Mouse (Mus musculus) small intestine, adult 2 months (tissue): ENCODE results near the gene Gm20388.

Source experiments
- CTCF ChIP-seq: fragments of 200-500 bp; IDR thresholded peaks from 2 replicates; pipeline ENCODE4 v1.5.1; 2012; ENCODE audit warnings: low read depth, mild to moderate bottlenecking, control low read depth, inconsistent platforms, low read length, moderate library complexity, mixed read lengths; ENCODE audit not compliant: insufficient replicate concordance, insufficient read length; ENCODE audit errors: extremely low read depth
- POLR2A ChIP-seq: fragments of 200-500 bp; IDR thresholded peaks from 2 replicates; pipeline ENCODE4 v1.6.1; 2012; ENCODE audit warnings: low read depth, mild to moderate bottlenecking, control low read depth, inconsistent platforms, low read length, moderate library complexity

GRCm38 (mm10) chr8:122140411-122140810 lies 2229.8 kb downstream of the Gm20388 start:
- TF ChIP-seq CTCF (no peak), POLR2A (no peak)
